Mouse (Mus musculus) heart, embryonic 10.5 days (tissue): ENCODE data around the gene Timd2. TPM values are rescaled to one million over a fixed set of nuclear protein-coding genes. Genes with fewer than 3 reads are reported as not detected.
"Not testable (repeated sequence)": the region's sequence is repeated elsewhere in the genome, so short reads cannot be mapped to it uniquely, and the experiment has no call there.

Source experiments
- DNase-seq: peaks from one replicate; pipeline ENCODE4 v3.0.0-alpha.2; 2017; ENCODE audit warnings: low spot score
- H3K27ac ChIP-seq: fragments of 300-500 bp; sonication (generic); 2 replicates; pipeline ENCODE4 v1.5.1; 2016; ENCODE audit warnings: mild to moderate bottlenecking
- H3K27me3 ChIP-seq: fragments of 300-500 bp; sonication (generic); 2 replicates; pipeline ENCODE4 v1.6.1; 2016; ENCODE audit warnings: mild to moderate bottlenecking; ENCODE audit not compliant: poor library complexity, insufficient read depth, severe bottlenecking
- H3K36me3 ChIP-seq: fragments of 300-500 bp; sonication (generic); 2 replicates; pipeline ENCODE4 v1.6.1; 2016; ENCODE audit warnings: mild to moderate bottlenecking, moderate library complexity
- H3K4me1 ChIP-seq: fragments of 300-500 bp; sonication (generic); 2 replicates; pipeline ENCODE4 v1.6.1; 2016; ENCODE audit warnings: mild to moderate bottlenecking
- H3K4me3 ChIP-seq: fragments of 300-500 bp; sonication (generic); 2 replicates; pipeline ENCODE4 v1.5.1; 2016; ENCODE audit warnings: mild to moderate bottlenecking, moderate library complexity
- H3K9me3 ChIP-seq: fragments of 300-500 bp; sonication (generic); 2 replicates; pipeline ENCODE4 v1.6.1; 2016; ENCODE audit warnings: mild to moderate bottlenecking, moderate library complexity
- WGBS: fragments of 180-500 bp; shearing (Covaris S2); methylation state at CpG from one replicate; pipeline ENCODE4 v1.1.7; 2016; 5-methylcytosine and 5-hydroxymethylcytosine counted together
- polyA plus RNA-seq: library from polyadenylated mRNA; unstranded; fragments of >200 nt; fragmentation: Nextera tagmentation; extraction: Ambion mirVana; gene quantifications from 2 replicates; pipeline ENCODE4 v1.2.1, GENCODE M21; 2016

Gene Timd2
- polyA plus RNA-seq, 1 experiment from 2014 or later: 1.2 TPM

DNA sequence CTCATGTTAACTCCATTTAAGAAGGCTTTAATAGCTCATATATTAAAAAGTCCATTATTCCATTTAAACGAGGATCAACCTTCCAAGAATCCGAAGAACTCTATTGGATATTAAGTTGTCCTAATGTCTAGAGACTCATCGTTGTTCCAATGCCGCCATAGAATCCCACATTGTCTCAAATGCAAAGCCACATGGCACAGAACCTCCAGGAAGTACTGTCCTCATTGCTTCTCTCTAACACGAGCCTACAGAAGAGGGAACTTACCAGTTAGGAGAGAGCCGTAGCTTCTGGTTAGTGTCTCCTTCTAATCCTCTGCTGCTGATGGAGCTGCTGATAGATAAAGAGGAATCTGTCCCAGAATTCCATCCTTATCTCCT, 8.6 kb downstream of the Timd2 start:
- H3K36me3 ChIP-seq: no peaks in the 10 kb centered on the region
- H3K9me3 ChIP-seq: no peaks in the 10 kb centered on the region
- DNase-seq: no peak
- WGBS: 71% methylated on average over 6 of the region's 6 CpGs
- H3K27me3 ChIP-seq: no peaks in the 10 kb centered on the region
- H3K27ac ChIP-seq: no peak overlapping the region
- no peak overlapping the region for H3K4me3 ChIP-seq
- no peaks in the 10 kb centered on the region for H3K4me1 ChIP-seq

DNA sequence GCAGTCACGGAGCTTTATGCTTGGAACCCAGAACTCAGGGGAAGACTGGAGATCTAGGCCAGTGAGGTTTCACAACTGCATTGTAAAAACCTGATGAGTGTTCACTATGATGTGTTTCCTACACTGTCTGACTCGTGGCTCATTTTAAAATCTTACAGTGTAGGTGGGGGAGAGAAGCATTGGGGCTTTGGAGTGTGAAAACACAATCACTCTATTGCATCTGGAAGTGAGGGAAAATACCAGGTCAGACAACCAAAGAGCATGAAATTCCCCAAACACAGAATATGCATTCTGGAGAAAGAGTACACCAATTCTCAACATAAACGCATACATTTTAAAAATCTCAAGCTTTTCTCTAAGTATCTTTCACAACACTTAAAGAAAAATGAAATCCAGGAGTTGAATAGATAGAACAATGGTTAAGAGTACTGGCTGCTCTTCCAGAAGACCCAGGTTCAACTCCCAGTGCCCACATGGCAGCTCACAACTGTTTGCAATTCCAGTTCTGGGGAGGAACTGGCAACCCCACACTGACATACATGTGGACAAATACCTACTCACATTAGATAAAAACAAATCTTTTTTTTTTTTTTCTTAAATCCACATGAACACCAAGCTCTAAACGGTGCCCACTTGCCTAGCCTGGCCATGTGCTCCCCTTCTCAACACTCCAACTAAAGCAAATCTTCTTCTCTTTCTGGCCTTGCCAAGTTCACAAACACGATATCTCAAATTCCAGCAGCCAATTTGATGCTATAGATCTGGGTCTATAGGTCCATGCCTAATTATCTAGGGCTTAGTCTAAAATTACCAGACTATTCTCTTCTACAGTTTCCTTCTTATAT, 9.2 kb downstream of the Timd2 start:
- no peaks in the 10 kb centered on the region for H3K4me1 ChIP-seq
- no peak overlapping the region for H3K4me3 ChIP-seq
- H3K36me3 ChIP-seq: no peaks in the 10 kb centered on the region
- H3K9me3 ChIP-seq: no peaks in the 10 kb centered on the region
- H3K27ac ChIP-seq: no peak overlapping the region
- no peaks in the 10 kb centered on the region for H3K27me3 ChIP-seq
- WGBS: 74% methylated on average over 5 of the region's 5 CpGs
- no peak for DNase-seq

DNA sequence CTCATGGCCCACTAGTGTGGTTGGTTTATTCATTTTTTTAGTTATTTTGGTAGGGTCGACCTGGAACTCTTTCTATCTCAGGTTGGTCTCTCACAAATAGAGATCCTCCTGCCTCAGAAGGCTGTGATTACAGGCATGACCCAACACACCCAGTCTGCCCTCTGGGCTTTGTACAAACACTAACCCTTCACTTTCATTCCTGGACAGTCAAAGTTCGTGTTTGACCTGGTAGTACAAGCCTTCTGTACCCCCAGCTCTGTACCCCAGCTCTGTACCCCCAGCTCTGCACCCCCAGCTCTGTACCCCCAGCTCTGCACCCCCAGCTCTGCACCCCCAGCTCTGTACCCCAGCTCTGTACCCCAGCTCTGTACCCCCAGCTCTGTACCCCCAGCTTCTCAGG, 11.0 kb downstream of the Timd2 start:
- H3K36me3 ChIP-seq, H3K27me3 ChIP-seq, H3K9me3 ChIP-seq, H3K27ac ChIP-seq, DNase-seq, H3K4me1 ChIP-seq, H3K4me3 ChIP-seq: not testable (repeated sequence)
- WGBS: 79% methylated on average over 2 of the region's 2 CpGs

DNA sequence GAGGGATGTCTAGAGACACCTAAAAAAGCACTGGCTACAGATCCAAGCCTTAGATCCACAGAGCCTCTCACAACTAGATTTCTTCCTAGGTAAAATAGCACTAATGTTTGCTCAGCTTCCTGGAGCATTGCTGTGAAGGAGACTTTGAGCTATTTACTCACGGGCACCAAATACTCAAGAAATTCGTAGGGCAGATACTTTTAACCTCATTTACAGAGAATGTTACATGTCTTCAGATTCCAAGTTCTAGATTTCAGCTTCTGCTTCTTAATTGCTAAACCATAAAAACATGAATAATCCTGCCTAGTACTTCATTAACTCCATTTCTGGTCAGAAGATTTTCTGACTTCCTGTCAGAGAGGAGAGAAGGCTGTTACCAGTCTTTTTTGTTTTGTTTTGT, 16.7 kb downstream of the Timd2 start:
- Histone ChIP-seq H3K27me3 (no peaks in the 10 kb centered on the region), H3K9me3 (no peaks in the 10 kb centered on the region), H3K4me1 (no peaks in the 10 kb centered on the region), H3K4me3 (no peak overlapping the region), H3K27ac (no peak overlapping the region), H3K36me3 (no peaks in the 10 kb centered on the region)
- whole genome bisulfite sequencing: 86% methylated on average over 2 of the region's 2 CpGs
- DNase-seq: no peak

DNA sequence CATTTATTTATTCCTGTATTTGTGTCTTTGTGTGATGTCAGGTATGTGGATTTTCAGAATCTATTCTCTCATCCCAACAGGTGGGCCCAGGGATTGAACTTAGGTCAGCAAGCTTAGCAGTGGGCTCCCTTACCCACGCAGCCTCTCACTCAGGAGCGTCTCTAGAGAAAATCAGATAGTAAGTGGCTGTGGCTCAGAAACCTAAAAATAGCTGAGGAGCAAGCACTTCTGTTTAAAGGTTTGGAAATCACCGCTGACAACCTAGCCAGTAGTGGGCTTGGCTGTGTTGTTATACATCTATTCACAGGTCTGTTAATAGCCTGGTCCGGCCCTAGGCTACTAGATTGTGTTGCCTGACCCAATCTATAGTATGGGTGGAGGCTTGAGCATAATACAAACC, 23.1 kb downstream of the Timd2 start:
- no peak for DNase-seq
- 32% methylated on average over 4 of the region's 4 CpGs for WGBS
- Histone ChIP-seq H3K27me3 (no peaks in the 10 kb centered on the region), H3K9me3 (no peaks in the 10 kb centered on the region), H3K36me3 (no peaks in the 10 kb centered on the region), H3K4me3 (no peak overlapping the region), H3K4me1 (peaks cover 9% of the 10 kb centered on the region), H3K27ac (0 out of 2 replicates have a peak overlapping the region, but pooled peaks have one; percentile 0)

DNA sequence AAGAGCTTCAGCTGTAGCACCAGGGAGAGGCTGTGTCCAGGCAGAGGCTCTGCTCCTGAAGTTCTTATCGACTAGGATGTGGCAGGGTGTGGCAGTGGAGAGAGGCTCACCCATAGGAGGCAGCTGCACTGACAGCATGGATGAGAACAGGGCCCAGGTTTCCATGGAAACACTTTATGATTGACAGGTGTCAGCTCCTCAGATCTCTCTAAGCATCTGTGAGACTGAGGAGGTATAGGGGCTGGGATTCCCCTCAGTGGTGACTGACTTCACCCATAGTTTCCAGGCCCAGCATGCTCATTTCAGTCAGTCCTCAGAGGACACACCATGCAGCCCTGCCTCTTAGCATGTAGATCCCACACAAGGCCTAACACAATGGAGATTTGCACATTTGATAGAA, 24.0 kb downstream of the Timd2 start:
- WGBS: 73% methylated on average over 1 of the region's 1 CpGs
- Histone ChIP-seq H3K4me1 (peaks cover 9% of the 10 kb centered on the region), H3K27me3 (no peaks in the 10 kb centered on the region)

DNA sequence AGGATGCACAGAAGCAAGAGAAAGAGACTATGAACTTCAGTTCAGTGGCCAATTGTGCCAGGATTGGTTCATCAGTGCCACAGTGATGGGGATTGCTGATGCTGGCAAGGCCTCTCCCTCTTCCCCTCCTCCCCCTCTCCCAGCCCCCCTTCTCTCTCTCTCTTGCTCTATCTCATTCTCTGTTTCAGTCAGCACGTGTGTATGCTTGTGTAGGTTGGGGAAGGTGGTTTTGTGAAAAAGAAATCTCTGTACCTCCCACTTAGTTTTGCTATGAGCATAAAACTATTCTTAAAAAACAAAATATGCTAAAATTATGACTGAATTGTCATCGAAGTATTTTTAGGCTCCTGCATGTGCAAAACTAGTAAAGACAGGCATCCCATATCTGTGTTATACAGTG, 38.9 kb downstream of the Timd2 start:
- H3K27ac ChIP-seq: no peak overlapping the region
- no peaks in the 10 kb centered on the region for H3K27me3 ChIP-seq
- no peaks in the 10 kb centered on the region; the same call in 1 of the 2 replicates for H3K4me1 ChIP-seq
- DNase-seq: no peak
- no peaks in the 10 kb centered on the region for H3K36me3 ChIP-seq
- WGBS: 68% methylated on average over 2 of the region's 2 CpGs
- H3K4me3 ChIP-seq: no peak overlapping the region
- H3K9me3 ChIP-seq: no peaks in the 10 kb centered on the region

More for the DNA sequence above, 24.0 kb downstream of the Timd2 start:
- Histone ChIP-seq H3K27ac (no peak overlapping the region), H3K36me3 (no peaks in the 10 kb centered on the region), H3K9me3 (no peaks in the 10 kb centered on the region), H3K4me3 (no peak overlapping the region)
- DNase-seq: no peak

DNA sequence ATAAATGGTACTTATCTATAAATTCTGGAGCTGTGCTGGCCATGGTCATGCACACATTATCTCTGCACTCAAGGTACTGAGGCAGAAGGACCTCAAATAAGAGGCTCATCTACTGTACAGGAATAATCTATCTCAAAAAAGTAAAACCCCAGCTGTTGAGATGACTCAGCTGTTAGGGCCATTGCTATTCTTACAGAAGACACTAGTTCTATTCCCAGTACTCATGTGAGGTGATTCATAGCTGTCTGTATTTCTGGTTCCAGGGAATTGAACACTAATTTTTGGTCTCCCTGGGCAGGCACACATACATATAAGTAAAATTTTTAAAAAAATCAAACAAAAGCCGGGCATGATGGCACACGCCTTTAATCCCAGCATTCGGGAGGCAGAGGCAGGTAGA, 39.8 kb downstream of the Timd2 start:
- H3K4me1 ChIP-seq: no peaks in the 10 kb centered on the region; the same call in 1 of the 2 replicates
- H3K36me3 ChIP-seq: no peaks in the 10 kb centered on the region
- no peak overlapping the region for H3K4me3 ChIP-seq
- no peaks in the 10 kb centered on the region for H3K9me3 ChIP-seq
- WGBS: 90% methylated on average over 3 of the region's 3 CpGs
- DNase-seq: no peak
- no peaks in the 10 kb centered on the region for H3K27me3 ChIP-seq
- H3K27ac ChIP-seq: no peak overlapping the region

DNA sequence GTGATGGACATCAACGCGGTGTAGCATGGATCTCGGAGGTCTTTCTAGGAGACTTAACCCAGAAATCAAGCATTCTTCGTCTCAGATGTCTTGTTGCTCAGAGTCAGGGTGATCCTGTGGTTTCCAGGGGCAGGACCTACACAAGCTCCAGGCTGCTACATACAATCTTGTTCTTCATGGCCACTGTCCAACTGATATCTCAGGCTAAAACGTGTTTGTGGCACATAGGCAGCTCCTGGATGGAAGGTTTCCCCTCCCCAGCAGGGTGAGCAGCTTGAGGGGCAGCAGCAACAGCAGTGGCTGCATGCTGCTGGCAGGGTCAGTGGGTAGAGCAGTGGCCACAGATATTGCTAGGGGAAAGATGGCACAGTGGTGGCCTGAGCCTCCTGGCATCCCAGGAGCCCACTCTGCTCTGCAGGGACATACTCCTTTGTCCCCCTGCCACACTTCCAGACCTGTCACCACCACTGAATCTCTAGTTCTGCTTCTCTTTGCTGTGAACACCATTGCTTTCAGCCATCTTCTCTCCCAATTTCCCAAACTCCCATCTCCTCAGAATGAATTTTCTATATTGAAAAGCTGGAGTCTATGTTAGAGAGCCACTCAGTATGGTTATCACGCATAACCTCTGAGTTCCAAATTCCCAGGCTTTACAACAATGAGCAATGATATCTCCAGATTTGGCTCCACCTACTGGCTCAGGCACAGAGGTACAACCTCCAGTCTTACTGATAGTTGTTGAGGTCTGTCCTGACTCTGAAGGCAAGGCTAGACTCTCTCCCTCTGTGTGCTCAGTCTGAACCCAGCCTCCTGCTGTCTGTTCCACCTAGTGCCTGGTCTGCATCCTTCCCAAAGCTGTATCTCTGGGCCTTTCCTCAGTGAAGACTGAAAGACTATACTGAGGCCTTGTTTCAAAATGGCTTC, 41.0 kb downstream of the Timd2 start:
- no peak overlapping the region for H3K27ac ChIP-seq
- 64% methylated on average over 6 of the region's 6 CpGs for WGBS
- no peaks in the 10 kb centered on the region; the same call in 1 of the 2 replicates for H3K4me1 ChIP-seq
- no peak overlapping the region for H3K4me3 ChIP-seq
- H3K36me3 ChIP-seq: no peaks in the 10 kb centered on the region
- no peaks in the 10 kb centered on the region for H3K27me3 ChIP-seq
- H3K9me3 ChIP-seq: no peaks in the 10 kb centered on the region
- no peak for DNase-seq

DNA sequence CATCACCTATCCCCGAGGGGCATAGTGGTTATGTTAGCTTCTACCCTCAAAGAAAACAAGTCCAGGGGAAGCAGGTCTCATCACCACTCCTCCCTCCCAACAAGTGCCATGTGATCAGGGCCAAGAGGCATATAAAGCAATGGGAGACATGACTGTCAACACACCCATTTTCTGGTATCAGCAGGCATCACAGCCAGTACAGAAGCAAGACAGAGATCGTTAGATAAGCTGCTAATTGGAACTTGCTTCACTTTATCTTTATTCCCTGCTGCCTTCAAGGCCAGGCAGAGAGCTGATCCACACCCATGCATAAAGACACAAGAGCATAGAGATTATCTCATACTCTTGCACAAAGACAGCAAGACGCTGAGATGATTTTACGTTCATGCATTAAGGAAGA, 43.6 kb downstream of the Timd2 start:
- no peaks in the 10 kb centered on the region for H3K27me3 ChIP-seq
- WGBS: 64% methylated on average over 4 of the region's 4 CpGs

DNA sequence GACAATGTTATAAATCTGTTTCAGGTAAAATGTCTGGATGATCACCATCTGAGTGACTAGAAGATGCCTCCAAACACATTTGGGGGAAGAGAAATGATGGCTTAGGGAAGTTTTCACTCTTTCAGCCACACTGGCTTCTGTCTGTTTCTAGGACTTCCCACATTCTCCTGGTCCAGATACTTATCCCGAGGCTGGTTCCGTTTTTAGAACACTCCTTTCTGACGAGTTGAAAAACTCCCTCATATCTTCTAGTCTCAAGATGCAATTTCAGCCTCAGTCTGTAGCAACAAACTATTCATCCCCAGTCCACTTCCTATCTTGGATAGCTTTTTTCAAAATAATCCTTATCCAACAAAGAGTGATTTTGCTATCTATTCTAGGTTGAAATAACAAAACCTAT, 54.4 kb downstream of the Timd2 start:
- Histone ChIP-seq H3K27ac (no peak overlapping the region), H3K4me1 (no peaks in the 10 kb centered on the region), H3K36me3 (no peaks in the 10 kb centered on the region), H3K9me3 (no peaks in the 10 kb centered on the region), H3K27me3 (no peaks in the 10 kb centered on the region), H3K4me3 (no peak overlapping the region)
- WGBS: 54% methylated on average over 3 of the region's 3 CpGs
- DNase-seq: no peak

More for the DNA sequence above, 43.6 kb downstream of the Timd2 start:
- H3K4me3 ChIP-seq: no peak overlapping the region
- H3K4me1 ChIP-seq: no peaks in the 10 kb centered on the region; the same call in 1 of the 2 replicates
- H3K36me3 ChIP-seq: no peaks in the 10 kb centered on the region
- H3K27ac ChIP-seq: no peak overlapping the region
- DNase-seq: no peak
- H3K9me3 ChIP-seq: no peaks in the 10 kb centered on the region

DNA sequence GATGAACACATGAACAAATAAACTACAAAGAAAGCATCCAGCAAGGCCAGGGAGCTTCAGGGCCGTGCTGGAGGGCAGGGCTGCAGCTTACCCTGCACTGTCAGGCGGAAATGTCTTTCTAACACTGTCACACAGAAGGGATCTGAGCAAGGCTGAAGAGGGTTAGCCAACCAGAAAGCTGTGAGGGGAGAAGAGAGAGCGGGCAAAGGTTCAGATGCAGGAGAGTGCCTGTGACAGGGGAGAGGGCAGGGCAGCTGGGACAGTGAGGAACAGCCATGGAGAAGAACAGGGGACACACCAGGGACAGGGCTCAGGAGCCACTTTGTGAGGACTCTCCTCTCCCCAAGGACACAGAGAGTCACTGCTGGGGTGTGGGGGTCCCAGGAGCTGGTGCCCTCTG, 57.2 kb downstream of the Timd2 start:
- not testable (repeated sequence) for H3K36me3 ChIP-seq, H3K9me3 ChIP-seq, H3K4me3 ChIP-seq, DNase-seq, H3K4me1 ChIP-seq, H3K27ac ChIP-seq, H3K27me3 ChIP-seq
- 51% methylated on average over 3 of the region's 3 CpGs for WGBS

DNA sequence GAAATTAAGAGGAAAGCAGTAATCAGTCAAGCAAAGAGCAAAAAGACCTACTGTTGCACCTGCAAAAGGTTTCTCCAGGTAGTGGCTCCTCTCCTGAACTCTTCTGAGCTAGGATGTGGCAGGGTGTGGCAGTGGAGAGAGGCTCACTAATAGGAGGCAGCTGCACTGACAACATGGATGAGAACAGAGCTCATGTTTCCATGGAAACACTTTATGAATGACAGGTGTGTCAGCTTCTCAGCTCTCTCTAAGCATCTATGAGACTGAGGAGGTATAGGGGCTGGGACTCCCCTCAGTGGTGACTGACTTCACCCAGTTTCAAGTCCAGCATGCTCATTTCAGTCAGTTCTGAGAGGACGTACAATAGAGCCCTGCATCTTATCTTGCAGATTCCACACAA, 62.0 kb downstream of the Timd2 start:
- DNase-seq: no peak
- Histone ChIP-seq H3K27ac (no peak overlapping the region), H3K4me3 (no peak overlapping the region), H3K4me1 (no peaks in the 10 kb centered on the region), H3K27me3 (no peaks in the 10 kb centered on the region), H3K36me3 (no peaks in the 10 kb centered on the region), H3K9me3 (no peaks in the 10 kb centered on the region)
- WGBS: 51% methylated on average over 1 of the region's 1 CpGs
